Mouse (Mus musculus) stomach, postnatal 0 days (tissue): ENCODE results near the gene Myo15. TPM values are rescaled to one million over a fixed set of nuclear protein-coding genes. Genes with fewer than 3 reads are reported as not detected.

ENCODE experiments used
- ATAC-seq: fragments of 200-750 bp; cut with Nextera tagmentation; 2 replicates; pipeline ENCODE4 v1.8.0; 2017; ENCODE audit not compliant: low FRiP score, low TSS enrichment
- DNase-seq: peaks from one replicate; pipeline ENCODE4 v3.0.0-alpha.2; 2016; ENCODE audit warnings: low spot score
- H3K27ac ChIP-seq: fragments of 300-500 bp; sonication (generic); replicated peaks from 2 replicates; pipeline ENCODE4 v1.5.1; 2014; ENCODE audit warnings: mild to moderate bottlenecking, control low read depth
- H3K27me3 ChIP-seq: fragments of 300-500 bp; sonication (generic); 2 replicates; pipeline ENCODE4 v1.6.1; 2014; ENCODE audit warnings: low read length; ENCODE audit not compliant: control insufficient read depth, insufficient read depth
- H3K36me3 ChIP-seq: fragments of 300-500 bp; sonication (generic); 2 replicates; pipeline ENCODE4 v1.6.1; 2014; ENCODE audit warnings: low read length, mixed read lengths; ENCODE audit not compliant: control insufficient read depth, insufficient read depth
- H3K4me1 ChIP-seq: fragments of 300-500 bp; sonication (generic); replicated peaks from 2 replicates; pipeline ENCODE4 v1.6.1; 2014; ENCODE audit warnings: antibody characterized with exemption; ENCODE audit not compliant: control insufficient read depth, insufficient read depth
- H3K4me2 ChIP-seq: fragments of 300-500 bp; sonication (generic); replicated peaks from 2 replicates; pipeline ENCODE4 v1.6.1; 2014; ENCODE audit warnings: low read depth, mild to moderate bottlenecking, control low read depth, moderate library complexity
- H3K4me3 ChIP-seq: fragments of 300-500 bp; sonication (generic); 2 replicates; pipeline ENCODE4 v1.5.1; 2014; ENCODE audit warnings: low read depth, low read length, control low read depth
- H3K9ac ChIP-seq: fragments of 300-500 bp; sonication (generic); 2 replicates; pipeline ENCODE4 v1.6.1; 2014; ENCODE audit warnings: mild to moderate bottlenecking, low read length, control low read depth, mixed read lengths
- H3K9me3 ChIP-seq: fragments of 300-500 bp; sonication (generic); 2 replicates; pipeline ENCODE4 v1.6.1; 2016; ENCODE audit warnings: low read length; ENCODE audit not compliant: control insufficient read depth
- CTCF ChIP-seq: IDR thresholded peaks from 2 replicates; pipeline ENCODE4 v1.5.1; 2016; ENCODE audit warnings: antibody characterized with exemption, low read depth, mild to moderate bottlenecking, moderate library complexity
- EP300 ChIP-seq: optimal IDR thresholded peaks from 2 replicates; pipeline ENCODE3; 2016; ENCODE audit warnings: antibody characterized with exemption
- WGBS: fragments of 180-500 bp; shearing (Covaris S2); extraction: QIAGEN DNeasy Blood & Tissue Kit; methylation state at CpG from one replicate; pipeline ENCODE4 v1.1.7; 2014; 5-methylcytosine and 5-hydroxymethylcytosine counted together
- polyA plus RNA-seq: library from polyadenylated mRNA; unstranded; fragments of >200 nt; fragmentation: Nextera tagmentation; extraction: Ambion mirVana; gene quantifications from 2 replicates; pipeline ENCODE4 v1.2.1, GENCODE M21; 2015

Gene Myo15
- polyA plus RNA-seq, 1 experiment from 2014 or later = 0.02 TPM

DNA sequence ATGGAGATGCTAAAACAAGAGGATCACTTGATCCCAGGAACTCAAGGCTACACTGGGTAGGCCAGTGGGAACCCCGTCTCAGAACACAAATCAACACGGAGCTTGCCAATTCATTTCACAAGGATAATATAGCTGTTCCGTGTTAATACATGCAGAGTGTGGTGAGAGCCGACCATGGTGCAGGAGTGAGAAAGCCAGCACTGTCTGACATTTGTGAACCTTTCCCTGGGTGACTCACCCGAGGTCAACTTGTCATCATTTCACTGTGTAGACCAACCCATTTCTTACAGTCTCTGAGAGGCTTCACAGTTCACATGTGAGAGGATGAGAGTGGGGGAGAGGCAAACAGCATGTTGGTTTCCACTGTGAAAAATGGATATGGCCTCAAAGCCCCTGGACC is 52.9 kb downstream of the Myo15 start:
- H3K9me3 ChIP-seq = no peaks in the 10 kb centered on the region
- no peak overlapping the region for H3K4me3 ChIP-seq
- DNase-seq = no peak
- no peaks in the 10 kb centered on the region for H3K36me3 ChIP-seq
- H3K27ac ChIP-seq = no peak overlapping the region
- no peak for ATAC-seq
- H3K27me3 ChIP-seq = no peaks in the 10 kb centered on the region
- H3K9ac ChIP-seq = no peak overlapping the region
- H3K4me2 ChIP-seq = no peak overlapping the region
- 66% methylated on average over 5 of the region's 5 CpGs for WGBS
- TF ChIP-seq CTCF (no peak), EP300 (no peak)
- H3K4me1 ChIP-seq = no peaks in the 10 kb centered on the region

DNA sequence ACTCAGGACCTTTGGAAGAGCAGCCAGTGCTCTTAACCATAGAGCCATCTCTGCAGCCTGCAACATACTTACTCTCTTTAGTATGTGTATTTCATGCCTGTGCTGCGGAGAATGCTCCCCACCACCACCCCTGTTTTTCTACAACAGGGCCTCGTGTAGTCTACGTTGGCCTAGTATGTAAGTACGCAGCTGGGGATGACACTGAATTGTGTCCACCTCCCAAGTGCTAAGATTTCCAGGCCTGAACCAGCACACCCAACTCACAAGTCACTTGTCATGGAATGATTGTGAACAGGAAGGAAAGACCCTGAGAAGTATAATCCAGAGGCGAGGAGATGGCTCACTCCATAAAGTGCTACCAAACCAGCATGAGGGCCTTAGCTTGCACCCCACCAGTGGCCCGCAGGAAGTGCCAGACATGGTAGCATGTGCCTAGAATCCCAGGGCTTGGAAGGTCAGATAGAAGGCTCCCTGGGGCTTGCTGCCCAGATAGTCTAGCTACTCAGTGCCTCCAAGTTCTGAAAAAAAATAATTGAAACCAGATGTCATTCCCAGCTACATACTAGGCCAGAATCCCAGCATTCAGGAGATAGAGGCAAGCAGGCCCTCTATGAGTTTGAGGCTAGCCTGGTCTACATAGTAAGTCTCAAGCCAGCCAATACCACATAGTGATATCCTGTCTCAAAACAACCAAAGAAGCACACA is 53.7 kb downstream of the Myo15 start:
- no peak for DNase-seq
- H3K4me1 ChIP-seq = no peaks in the 10 kb centered on the region
- no peaks in the 10 kb centered on the region for H3K27me3 ChIP-seq
- H3K27ac ChIP-seq = no peak overlapping the region
- H3K36me3 ChIP-seq = no peaks in the 10 kb centered on the region
- no peak for ATAC-seq
- no peak overlapping the region for H3K4me2 ChIP-seq
- no peaks in the 10 kb centered on the region for H3K9me3 ChIP-seq
- 89% methylated on average over 6 of the region's 6 CpGs for WGBS
- TF ChIP-seq EP300 = no peak
- no peak for TF ChIP-seq CTCF
- no peak overlapping the region for H3K9ac ChIP-seq
- no peak overlapping the region for H3K4me3 ChIP-seq

DNA sequence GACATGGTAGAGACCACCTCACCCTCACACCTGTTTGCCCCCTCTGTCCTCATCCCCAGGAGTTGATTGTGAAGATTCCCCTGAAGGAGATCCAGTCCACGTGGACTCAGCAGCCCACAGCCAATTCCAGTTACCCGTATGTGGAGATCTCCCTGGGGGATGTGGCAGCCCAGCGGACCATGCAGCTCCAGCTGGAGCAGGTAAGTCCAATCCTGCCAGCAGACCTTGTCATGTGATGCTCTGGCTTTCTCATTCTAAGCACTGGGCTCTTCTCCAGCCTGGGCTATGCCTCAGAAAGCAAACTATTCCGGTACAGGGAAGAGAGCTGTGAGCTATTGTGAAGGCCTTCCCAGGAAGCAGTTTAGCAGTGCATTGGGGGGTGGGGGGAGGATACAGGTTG is 57.3 kb downstream of the Myo15 start:
- Histone ChIP-seq H3K4me2 (no peak overlapping the region), H3K27me3 (no peaks in the 10 kb centered on the region), H3K36me3 (no peaks in the 10 kb centered on the region), H3K27ac (no peak overlapping the region), H3K4me3 (no peak overlapping the region), H3K9ac (no peak overlapping the region), H3K4me1 (no peaks in the 10 kb centered on the region), H3K9me3 (no peaks in the 10 kb centered on the region)
- 65% methylated on average over 4 of the region's 4 CpGs for WGBS
- ATAC-seq (no peak), DNase-seq (no peak)
- TF ChIP-seq EP300 (no peak), CTCF (no peak)

DNA sequence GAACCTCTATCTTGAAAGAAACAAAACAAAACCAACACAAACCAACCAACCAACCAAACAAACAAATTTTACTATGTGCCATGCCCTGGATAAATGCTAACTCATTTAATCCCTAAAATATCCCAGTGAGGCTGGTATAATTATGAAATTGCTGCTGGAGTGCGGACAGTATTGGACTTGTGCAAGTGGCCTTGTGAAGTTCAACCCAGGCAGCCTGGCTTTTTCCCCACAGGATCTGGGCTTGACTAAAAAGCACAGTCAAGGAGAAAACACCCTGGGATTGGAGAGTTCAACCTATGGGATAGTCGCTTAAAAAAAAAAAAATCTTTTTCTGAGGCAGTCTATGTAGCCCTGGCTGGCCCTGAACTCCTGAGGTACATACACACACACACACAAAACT is 66.5 kb downstream of the Myo15 start:
- DNase-seq (no peak), ATAC-seq (no peak)
- Histone ChIP-seq H3K4me2 (no peak overlapping the region; the same call in 1 of the 2 replicates), H3K4me1 (peaks cover 5% of the 10 kb centered on the region), H3K36me3 (no peaks in the 10 kb centered on the region), H3K27me3 (no peaks in the 10 kb centered on the region), H3K4me3 (no peak overlapping the region), H3K27ac (no peak overlapping the region), H3K9me3 (no peaks in the 10 kb centered on the region), H3K9ac (no peak overlapping the region)
- WGBS = 85% methylated on average over 2 of the region's 2 CpGs
- no peak for TF ChIP-seq CTCF
- no peak for TF ChIP-seq EP300

DNA sequence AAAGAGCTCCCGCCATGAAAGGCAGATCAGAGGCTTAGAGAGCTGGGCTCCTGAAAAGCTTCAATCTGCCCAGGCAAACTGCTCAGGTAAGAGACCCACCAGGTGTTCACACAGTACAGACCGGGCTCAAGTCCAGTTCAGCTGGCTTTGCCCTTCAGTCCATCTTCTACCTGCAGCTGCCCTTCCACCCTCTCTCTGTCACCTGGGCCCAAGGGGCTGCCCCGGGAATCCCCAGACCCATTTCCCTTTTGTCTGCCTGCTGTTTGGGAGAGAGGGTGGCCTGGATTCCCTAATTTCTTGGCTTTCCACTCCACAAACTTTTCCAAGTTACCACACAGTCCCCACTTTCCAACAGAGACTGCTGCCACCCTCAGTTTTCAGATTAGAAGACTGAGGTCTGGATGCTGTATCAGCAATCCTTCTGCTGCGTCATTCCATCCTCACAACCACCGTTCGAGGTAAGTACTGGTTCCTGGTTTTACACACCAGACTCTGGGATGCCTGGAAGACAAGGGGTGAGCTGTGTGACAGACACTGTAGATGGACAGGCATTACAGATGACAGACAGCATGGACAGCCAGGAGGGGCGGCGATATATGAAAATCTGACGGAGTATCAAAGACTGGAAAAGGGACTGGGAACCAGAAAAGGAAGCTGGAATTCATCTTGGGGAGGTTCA is 67.2 kb downstream of the Myo15 start, which contains the start of gene Alkbh5:
TSS of gene Alkbh5 (plus strand) at position 202 of the 679 bp plus-strand sequence.
- TF ChIP-seq CTCF (peak; percentile 7; the same call in 1 of the 2 replicates), EP300 (no peak)
- DNase-seq = peak; percentile 33
- H3K27ac ChIP-seq = peak within 1 kb of the TSS; percentile 99
- H3K27me3 ChIP-seq = no peaks in the 10 kb centered on the region
- ATAC-seq = no peak
- WGBS = 13% methylated on average over 9 of the region's 9 CpGs
- H3K4me1 ChIP-seq = peaks cover 8% of the 10 kb centered on the region
- H3K9ac ChIP-seq = peak within 1 kb of the TSS; percentile 96
- peak within 1 kb of the TSS; percentile 95 for H3K4me3 ChIP-seq
- peak within 1 kb of the TSS; percentile 93 for H3K4me2 ChIP-seq
- H3K36me3 ChIP-seq = no peaks in the 10 kb centered on the region
- no peaks in the 10 kb centered on the region for H3K9me3 ChIP-seq
